Mouse (Mus musculus) frontal cortex, postnatal 36 days (tissue): Measurements from ENCODE around the gene Csgalnact2.

Experiments
- DNase-seq, 2 experiments: peaks; one replicate each; pipeline ENCODE4 v3.0.0; 2022; ENCODE audit warnings: low spot score in 2 of 2

The Csgalnact2 gene

DNA sequence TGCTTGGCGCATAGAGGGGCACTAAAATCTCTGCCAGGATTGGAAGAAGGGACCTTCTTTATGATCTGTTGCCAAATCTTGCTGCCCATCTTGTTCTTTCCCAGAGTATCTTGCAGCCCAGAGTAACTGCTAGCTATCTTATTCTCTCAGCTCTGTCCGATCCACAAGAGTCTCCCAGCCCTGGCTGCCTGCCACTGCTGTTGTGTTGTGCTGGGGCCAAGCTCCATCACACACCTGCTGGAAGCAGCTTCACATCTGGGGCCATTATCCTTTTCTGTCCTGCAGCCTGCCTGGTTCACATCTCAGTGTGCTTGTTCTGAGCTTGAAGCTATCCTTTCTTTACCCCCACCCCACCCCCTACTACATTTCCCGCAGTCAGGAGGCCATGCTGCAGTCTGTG is 62.7 kb downstream of the Csgalnact2 start:
- DNase-seq, result no peak

DNA sequence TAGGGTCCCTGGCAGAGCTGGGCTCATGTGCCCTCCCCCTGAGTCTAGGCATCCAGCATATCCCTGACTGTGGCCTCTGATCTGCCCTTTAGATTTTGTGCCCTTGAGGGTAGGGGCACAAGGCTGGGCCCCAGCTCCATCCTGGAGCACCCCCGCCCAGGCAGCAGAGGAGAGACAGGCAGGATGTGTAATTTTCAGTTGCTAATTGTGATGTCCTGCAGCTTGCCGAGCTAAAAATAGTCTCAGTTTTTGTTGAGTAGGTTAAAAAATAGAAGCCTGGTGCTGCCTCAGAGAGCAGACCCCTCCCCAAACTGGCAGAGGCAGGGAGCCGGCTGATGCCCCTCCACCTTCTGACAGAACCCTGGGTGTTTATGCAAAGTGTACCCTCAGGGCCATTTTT is 64.8 kb downstream of the Csgalnact2 start:
- no peak for DNase-seq

DNA sequence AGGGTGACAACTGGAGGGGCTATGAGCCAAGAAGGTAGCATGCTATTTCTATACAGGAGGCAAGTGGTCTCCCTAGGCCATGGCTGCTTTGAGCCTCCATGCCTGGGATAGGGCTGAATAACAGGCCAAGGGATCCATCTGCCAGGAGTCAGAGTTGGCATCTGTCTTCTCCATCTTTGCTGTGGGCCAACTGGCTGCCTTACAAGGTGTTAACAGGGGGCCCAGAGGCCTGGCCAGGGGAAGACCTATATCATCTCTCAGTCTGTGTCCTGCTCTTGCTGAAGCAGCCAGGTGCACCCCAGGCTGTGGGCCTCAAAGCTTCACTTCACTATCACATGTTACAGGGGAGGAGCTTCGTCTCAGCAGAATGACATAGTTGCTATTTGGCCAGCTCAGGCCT is 66.8 kb downstream of the Csgalnact2 start:
- no peak for DNase-seq

DNA sequence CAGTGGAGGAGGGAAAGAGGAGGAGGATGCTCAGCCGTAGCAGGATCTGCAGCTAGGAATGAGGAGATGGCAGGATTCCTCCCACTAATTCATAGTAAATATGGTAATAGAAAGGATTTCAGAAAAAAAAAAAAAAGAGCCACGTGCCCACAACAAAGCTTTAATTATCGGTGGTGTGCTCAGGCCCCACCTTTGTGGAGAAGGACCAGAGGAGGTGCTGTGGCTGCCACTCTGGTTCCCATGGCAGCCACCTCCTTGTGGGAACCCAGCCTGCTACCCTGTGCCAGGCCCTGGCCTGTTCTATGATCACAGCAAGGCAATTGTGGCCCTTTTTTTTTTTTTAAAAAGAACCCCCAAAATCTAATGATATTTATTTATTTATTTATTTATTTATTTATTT is 67.5 kb downstream of the Csgalnact2 start:
- DNase-seq, result no peak

DNA sequence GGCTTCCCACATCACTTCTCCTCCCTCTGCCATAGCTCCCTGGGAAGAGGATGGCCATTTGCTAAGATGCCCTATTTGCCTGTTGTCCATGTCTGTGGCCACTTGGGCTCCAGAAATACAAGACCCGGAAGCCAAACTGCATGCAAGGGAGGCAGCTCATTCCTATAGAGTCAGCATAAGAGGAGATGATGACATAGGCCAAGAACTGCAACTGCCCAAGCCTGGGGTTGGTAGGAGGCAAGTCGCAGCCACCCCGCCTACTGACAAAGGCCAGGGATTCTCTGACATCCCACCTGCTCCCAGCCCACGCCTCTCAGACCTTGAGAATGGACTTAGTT is 68.0 kb downstream of the Csgalnact2 start:
- no peak for DNase-seq

DNA sequence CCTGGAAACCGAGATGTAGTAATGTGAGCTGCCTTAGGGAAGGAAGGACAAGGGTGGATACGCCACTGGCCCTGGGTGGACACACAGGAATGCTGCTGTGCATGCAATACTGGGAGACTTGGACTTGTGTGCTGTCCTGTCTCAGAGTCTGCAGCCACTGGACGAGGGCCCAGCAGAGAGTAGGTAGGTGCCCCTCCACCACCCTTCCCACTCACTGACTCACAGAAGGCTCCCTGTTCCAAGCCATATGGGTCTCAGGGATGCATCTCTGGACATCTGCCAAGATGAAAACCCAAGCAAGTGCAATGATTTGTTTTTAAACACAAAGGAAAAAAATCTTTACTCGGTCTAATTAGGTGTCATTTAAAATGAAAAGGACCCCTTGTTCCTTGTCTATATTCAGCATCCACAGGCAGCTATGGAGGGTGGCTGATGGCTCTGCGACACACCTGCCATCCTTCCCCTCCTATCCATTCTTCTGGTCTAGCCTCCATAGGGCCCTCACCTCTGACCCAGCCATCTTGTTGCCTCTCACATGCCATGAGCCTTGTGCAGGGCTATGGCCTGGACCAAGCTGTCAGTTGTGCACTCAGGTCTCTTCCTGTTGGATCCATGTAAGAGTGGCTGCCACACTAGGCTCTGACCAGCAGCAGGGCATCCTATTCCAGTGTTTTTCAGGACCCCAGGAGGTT is 68.5 kb downstream of the Csgalnact2 start:
- peak; percentile 66 to 76 for DNase-seq

DNA sequence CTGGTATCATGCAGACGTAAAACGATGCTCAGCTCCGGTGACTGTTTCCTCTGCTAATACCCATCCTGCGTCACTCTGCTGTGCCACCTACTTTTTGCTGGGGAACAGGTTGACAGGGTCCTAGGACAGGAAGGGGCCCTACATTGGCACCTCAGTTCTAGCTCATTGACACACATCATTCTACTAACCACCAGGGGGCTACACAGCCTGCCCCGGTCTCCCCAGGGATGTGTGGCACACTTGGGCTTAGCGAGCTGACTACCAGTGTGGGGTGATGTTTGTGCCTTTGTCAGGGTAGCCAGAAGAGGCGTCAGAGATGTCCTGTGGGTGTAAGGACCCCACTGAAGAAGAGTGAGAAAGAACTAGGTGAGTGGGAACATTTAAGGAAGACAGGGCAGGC is 71.2 kb downstream of the Csgalnact2 start:
- no peak for DNase-seq

DNA sequence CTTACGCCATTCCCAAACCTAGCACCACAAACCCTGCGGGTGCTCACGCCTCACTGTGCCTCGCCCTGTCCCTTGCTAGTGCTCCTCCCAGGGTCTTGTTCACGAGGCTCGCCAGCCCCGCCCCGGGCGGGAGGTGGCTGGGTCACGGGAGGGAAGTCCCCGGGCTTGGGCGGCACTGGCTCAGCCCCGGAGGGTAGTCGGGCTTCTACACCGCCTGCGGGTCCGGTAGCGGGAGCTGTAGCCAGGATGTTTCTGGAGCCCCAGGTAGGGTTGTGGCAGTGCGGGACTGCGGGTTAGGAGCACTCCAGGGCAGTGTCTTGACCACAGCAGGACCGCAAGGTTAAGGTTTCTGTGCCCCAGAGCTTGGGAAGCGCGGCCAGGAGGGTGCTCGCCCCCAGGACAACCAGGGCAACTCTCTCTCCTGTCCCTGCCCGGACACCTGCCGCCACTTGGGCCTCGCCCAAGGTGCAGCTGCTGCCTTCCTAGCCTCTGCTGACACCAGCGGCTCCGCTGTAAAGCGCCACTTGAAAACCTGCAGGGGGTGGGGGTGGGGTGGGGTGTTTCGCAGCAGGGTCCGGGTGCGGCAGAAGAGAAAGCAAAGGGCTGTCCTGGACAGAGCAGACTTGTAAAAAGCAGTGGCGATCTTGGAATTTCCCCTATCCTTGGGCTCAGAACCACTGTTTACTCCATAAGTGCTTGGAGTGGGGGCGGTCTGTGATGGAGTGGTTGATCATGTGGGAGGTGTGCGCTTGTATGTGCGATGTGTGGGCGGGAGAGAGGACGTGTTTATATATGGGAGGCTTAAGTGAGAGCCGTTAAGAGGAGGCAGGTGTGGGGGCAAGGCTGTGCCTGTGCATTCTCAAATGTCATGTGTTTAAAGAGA is 72.5 kb downstream of the Csgalnact2 start:
- peak; percentile 68 to 81 for DNase-seq

DNA sequence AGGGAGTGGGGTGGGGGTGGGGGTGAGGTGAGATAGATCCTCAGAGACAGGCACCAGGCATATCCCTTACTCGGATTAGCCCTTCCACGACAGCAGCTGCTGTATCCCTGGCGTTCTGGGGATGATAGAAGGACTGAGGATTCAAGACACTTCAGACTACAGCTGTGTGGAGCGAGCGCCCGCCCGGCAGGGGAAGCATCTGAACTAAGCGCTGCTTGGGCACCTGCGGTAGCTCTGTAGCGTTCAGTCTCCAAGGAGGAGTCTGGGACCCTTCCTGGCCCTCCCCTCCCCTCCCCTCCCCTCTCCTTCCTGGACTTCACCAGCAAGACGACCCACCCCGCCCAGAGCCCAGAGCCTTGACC is 73.1 kb downstream of the Csgalnact2 start:
- DNase-seq, result no peak

DNA sequence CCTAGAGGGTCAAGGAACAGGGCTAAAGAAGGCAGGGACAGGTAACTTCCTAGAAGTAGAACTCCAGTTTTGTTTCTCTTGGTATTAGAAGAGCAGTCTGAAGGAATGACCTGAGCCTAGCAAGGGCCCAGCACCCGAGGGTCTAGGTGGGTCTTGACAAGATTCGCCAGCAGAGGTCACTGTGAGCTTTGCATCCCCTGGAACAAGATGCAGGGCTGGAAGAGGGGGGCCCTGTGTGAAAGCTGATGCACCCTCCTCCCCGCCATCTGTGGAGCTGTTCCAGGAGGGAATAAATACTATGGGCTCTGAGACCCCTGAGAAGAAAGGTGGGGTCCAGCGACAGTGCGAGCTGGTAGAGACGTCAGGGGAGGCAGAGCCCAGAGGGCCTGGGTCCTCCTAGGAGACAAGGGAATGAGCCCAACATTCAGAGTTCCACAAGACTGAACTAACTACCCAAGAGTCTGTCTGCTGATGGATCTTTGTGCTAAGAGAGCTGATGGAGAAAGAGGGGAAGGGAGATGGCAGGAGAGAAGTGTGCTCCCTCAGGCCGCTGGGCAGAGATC is 73.9 kb downstream of the Csgalnact2 start:
- DNase-seq, result no peak

DNA sequence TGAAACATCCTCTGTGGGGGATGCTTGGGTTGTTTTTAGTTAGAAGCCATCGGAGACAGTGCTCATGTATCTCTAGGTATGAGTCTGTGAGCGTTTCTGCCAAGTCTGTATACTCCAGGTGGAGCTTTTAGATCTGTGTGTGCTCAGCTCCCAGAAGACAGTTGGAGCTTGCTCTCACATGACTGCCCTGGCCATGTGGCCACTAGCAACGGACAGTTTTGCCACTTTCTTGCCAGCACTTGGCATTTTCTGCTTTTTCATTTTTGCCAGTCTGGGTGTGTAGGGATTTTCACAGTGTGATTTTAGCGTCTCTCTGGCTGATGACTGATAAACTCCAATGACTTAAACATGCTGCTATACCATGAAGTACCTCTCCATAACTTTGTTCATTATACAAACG is 75.7 kb downstream of the Csgalnact2 start:
- no peak for DNase-seq

DNA sequence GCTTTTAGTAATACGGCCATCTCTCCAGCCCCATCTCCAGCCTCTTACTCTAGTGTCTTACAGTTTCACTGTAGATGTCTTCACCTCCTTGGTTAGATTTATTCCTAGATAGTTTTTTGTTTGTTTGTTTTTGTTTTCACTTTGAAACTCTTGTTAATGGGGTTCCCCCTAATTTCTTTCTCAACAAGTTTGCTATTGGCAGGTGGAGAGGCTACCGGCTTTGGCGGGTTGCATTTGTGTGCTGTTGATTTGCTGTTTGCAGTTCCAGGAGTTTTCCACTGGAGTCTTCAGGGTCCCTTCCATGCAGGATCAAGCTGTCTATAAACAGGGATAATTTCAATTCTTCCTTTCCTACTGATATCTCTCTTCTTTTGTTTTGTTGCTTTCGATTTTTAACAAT is 77.7 kb downstream of the Csgalnact2 start:
- no peak for DNase-seq
